Mouse (Mus musculus): Measurements from ENCODE around the gene Olfr492.

The Olfr492 gene

DNA sequence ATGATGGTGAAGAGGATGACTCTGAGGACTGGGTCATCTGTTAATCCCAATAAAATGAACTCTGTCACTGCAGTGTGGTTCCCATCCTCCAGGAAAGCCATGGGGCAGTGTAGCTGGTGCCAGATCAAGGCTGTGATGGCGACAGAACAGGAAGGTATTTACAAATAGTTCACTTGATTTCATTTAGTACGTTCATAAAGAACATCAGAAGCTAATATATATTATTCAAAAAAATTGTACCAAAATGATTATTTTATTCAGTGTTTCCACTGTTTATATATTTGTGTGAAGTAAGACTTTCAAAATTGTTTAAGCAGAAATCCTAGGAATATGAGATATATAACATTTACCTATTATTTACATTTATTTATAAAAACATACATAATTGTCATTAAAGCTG, at the start of gene Olfr492:
Gene Olfr492, minus strand, starts transcription at position 101 of the 400 bp plus-strand sequence.
- DNase-seq: no peak

DNA sequence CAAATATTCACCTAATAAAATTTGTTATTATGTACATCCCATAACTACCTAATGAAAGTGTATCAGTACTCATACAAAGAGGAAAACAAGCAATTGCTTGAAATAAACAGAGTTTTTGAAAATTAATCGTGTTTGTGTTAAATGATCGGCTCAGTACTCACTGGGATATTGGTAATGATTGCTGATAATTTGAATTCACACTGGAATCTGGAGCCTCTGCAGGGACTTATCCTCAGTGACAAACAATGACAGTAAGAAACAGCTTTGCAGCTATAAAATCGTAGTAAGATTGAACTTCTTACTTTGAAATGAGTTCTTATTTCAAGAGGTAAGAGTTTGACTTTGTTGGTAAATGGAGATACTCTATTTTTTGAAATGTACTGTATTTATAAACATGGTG, 41.6 kb upstream of the Olfr492 start, which contains the start of gene Olfr494:
Gene Olfr494, plus strand, starts transcription at position 301 of the 400 bp plus-strand sequence.
- DNase-seq: no peak

DNA sequence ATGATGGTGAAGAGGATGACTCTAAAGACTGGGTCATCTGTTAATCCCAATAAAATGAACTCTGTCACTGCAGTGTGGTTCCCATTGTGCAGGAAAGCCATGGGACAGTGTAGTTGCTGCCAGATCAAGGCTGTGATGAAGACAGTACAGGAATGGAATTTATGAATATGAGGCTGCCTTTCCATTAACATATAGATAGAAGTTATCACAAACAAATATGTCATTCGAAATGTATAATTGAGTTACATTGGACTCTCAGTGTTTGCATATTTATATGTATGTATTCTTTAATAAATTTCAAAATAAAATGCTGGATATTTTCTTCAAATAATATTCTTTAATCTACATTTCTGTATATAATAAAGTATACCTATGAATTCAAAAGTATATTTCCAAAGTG, 23.4 kb upstream of the Olfr492 start, which contains the start of gene Olfr493:
Gene Olfr493, minus strand, starts transcription at position 101 of the 400 bp plus-strand sequence.
- DNase-seq: no peak

DNA sequence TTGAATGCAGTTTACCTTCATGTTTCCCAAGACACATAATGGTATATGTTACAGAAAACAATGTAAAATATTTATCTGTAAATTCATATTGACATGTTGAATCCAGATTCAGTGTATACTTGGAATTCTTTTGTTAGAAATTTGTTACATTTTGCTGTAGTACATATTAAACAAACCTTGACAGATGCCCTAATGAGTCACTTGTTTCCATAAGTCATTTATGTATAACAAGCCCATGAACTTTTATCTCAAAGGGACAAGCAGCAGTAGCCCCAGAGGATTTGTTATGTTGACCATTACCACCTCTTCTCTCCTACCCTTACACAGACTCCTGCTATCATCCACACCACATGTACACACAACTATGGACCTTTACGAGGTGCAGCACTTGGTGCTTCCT, 10.3 kb downstream of the Olfr492 start, which contains the start of gene Olfr491:
Gene Olfr491, plus strand, starts transcription at position 301 of the 400 bp plus-strand sequence.
- DNase-seq: no peak

DNA sequence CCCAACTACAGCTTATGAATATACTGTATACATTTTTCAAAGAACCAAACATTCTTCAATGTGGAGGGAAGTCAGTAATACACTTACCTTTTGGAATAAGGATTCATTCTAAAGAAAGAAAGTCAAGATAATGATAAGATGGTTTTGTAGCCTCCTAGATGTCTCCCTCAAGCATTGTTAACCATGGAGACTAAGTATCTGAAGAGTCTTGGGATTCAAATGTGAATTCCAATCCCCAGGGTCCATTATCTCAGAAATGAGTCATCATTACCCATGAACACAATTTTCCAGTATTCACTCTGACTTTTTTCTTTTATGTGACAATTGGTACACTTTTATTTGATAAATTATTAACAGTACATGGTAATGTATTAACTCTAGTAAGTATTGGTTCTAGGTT, 34.6 kb downstream of the Olfr492 start, which contains the start of gene Olfr490:
Gene Olfr490, minus strand, starts transcription at position 101 of the 400 bp plus-strand sequence.
- DNase-seq: no peak

All from layer of hippocampus, adult 9-11 months (tissue).